Mouse (Mus musculus): ENCODE data around the gene Pithd1.

GRCm38 (mm10) chr4:135976146-135976545, 10.9 kb downstream of the Pithd1 start:
- TF ChIP-seq GATA1 (IDR thresholded peaks at IDR 0.05; ENCODE audit: borderline replicate concordance, low read length) (no peak), FLI1 (IDR thresholded peaks at IDR 0.05; ENCODE audit: low read length) (no peak)
